Mouse (Mus musculus) common myeloid progenitor, adult 5-6 weeks (primary cell): ENCODE measurements around the gene Fgfr2. TPM values are rescaled to one million over a fixed set of nuclear protein-coding genes. Genes with fewer than 3 reads are reported as not detected.

ENCODE experiments used
- ATAC-seq: replicated peaks from 2 replicates; pipeline ENCODE4 v1.8.0; 2016; ENCODE audit warnings: low read depth, mild to moderate bottlenecking, moderate TSS enrichment, inconsistent platforms; ENCODE audit not compliant: poor library complexity, severe bottlenecking
- total RNA-seq: library from RNA; stranded (forward); fragments of 200-1000, 187-1606 nt; gene quantifications from 2 replicates; pipeline ENCODE4 v1.2.3, GENCODE M21; 2017

Gene Fgfr2
- total RNA-seq, 1 experiment from 2014 or later: not detected

DNA sequence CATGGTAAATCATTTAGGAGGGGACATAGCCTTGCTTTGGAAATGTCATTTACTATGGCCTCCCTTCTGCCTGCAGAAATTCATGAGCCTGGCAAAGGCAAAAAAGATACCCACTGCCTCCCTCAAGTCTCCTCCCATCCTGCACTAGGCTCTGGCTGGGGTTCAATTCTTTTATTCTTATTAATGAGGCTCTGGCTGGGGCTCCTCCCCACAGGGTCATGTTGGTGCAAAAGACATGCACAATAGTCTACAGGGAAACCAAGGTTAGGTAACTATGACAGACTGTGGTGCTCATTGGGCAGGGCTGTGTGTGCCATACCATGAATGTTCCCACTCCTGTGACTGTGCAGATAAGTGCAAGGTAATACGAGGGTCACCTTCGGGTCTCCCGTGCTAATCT is 1337.4 kb downstream of the Fgfr2 start:
- no peak for ATAC-seq

DNA sequence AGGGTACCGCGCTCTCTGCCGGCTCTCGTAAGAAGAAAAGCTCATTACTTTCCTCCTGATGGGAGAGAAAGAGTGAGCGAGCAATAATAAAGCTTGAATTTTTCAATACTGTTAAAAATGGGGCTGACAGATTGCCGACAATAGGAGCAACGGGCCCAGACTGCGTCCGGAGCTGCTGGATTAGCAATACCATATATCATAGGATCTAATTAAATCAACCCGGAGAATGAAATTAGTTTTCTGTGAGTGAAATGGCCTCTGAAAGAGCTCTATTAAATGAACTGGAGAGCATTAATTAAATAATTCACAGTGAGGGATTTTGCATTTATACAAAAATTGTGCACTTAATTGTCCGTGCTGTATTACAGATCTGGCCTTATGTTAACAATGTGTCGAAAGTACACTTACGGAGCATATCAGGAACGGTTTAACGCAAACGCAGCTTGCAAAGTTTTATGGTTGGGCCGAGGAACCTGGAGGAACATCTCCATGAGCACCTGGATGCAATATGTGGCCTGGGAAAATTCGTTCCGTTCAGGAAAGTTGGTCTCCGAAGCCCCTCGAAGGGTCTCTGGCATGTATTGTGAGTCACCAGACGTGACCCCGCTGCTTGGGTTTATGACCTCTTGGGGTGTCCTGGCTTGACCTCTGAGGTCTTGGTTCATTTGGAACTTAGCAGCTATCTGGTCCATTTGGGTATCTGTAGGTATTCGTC is 1344.7 kb downstream of the Fgfr2 start:
- no peak for ATAC-seq

DNA sequence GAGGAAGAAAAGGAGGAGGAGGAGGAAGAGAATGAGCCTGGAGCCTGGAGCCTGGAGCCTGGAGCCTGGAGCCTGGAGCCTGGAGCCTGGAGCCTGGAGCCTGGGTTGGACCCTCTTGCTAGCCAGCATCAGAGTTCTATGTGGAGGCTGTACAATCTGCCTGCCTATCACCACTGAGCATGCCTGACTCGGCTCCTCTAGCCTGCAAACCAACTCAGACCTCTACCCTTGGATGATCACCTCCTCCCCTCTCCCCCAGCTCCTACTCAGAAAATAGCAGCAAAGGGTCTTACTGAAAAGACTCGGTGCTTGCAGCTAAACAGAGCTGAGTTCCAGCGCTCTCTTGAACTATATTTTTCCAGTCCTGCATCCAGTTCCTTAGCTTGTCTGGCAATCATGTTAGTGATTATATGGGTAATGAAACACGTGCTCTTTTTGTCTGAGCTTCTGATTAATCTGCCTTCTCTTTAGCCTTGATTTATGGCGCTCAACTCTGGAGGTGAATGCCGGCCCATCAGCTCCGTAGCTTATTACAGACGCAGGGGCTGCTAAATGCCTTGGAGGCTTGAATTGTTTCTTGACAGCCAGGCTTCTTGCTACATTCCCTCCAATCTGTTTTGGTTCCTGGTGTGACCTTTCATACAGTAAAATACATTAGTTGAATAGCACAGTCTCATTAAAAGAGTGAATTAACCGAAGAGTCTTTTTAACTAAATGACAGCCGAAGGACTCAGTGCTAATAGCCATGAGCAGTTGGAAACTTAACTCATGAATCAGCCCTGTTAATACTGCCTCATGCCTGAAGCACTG is 1345.5 kb downstream of the Fgfr2 start:
- no peak for ATAC-seq

DNA sequence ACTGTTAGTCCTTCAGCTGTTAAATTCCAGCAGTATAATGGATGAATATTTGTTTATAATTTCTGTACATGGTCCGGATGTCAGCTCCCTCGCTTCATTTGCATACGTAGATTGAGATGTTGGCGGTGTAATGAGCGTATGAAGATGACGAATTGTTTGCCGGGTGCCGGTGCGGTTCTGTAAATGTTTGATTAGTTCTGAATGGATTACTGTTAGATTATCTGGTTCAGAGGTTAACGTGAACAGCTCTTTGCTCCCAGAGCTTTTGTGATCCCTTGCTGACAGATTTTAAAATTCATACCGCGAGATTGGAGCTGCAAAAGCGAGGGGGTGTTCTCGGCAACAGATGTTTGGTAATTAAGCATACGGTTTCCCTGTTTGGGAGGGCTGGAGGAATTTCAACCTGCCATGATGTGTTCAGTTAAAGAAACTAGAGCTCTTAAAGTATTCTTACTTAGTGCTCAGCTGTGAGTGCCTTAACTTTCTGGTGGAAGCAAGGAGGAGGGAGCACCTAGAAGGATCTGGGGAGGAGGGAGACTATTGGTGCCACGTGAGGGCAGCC is 1346.9 kb downstream of the Fgfr2 start:
- ATAC-seq: no peak

DNA sequence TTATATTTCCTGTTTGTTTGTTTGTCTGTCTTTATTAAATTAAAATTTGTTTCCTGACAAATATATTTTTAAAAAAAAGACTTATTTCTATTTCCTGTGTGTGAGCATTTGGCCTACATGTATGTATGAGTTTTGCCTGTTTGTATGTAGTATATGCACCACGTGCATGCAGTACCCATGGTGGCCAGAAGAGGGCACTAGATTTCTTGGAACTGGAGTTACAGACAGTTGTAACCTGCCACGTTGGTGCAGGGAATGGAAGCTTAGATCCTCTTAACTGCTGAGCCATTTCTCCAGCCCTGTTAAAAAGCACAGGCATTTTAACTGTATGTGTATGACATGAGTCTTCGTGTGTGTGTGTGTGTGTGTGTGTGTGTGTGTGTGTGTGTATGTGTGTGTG is 1365.2 kb downstream of the Fgfr2 start:
- ATAC-seq: no peak

DNA sequence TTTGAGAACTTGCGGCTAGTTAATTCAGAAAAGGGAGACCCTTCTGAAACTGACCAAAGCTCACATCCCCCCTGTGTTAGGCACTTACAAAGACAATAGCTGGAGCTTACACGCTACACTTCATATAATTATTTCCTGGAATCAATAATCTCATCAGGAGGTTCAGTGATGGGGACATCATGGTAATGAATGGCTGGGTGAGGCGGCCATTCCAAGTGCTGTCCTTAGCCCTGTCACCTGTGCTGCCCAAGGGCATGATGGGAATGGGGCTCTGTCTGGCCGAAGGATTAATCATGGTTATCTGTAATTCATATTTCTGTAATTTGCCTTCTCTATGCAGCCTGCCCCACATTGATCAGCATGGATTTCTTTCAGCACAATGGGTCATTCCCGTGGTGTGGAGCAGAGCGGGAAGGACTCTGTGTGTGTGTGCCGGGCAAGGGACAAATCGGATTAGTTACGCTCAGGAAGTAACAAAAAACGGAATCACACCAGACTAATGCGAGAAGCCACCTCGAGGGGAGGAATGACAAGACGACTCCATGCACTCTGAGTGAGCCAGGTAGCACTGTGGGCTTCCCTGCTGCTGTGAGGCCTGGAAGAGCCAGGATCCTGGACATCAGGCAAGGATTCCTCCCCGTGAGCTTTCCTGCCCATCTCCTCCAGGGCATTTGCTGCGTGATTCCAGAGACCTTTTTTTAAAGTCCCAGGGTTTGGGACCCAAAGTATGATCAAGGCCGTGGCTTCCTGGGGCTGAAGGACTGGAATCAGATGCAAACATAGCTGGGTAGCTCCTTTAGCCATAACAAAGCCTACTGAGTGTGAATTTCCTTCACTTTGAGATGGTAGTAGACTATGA is 1375.8 kb downstream of the Fgfr2 start:
- ATAC-seq: no peak

DNA sequence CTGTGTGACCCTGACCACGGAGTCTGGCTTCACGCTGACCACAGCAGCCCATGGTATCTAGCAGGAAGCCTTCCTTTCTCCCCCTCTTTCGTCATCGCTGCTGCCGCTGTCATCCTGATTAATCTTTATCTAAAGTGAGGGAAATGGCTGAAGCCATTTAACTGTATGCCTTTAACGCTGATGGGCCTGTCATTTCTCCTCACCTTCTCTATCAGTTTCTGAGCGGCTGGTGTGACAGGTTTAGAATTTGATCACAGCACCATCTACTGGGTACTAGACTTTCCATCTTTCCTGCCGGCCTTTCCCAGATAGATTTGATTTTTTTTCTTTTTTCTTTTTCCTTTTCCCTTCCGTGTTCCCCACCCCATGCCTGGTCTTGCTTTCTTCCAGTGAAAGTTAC is 1376.4 kb downstream of the Fgfr2 start:
- ATAC-seq: no peak

DNA sequence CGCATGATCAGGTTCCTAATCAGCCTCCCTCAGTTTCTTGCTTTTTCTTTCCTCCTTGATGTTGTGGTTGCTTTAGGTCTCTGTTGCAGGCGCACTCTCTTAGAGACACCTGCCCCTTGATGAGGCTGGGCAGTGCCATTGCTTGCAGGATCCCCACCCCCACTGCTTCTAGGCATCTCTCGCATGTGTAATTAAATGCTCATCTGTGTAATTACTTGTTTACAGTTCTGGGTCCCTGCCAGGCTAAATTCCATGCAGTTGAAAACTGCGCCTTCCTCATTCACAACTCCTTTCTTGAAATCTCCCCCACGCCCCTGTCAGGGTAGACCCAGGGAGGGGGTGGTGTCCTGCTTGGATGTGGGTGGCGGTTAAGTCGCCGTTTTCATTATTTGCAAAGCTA is 1380.0 kb downstream of the Fgfr2 start:
- no peak for ATAC-seq

DNA sequence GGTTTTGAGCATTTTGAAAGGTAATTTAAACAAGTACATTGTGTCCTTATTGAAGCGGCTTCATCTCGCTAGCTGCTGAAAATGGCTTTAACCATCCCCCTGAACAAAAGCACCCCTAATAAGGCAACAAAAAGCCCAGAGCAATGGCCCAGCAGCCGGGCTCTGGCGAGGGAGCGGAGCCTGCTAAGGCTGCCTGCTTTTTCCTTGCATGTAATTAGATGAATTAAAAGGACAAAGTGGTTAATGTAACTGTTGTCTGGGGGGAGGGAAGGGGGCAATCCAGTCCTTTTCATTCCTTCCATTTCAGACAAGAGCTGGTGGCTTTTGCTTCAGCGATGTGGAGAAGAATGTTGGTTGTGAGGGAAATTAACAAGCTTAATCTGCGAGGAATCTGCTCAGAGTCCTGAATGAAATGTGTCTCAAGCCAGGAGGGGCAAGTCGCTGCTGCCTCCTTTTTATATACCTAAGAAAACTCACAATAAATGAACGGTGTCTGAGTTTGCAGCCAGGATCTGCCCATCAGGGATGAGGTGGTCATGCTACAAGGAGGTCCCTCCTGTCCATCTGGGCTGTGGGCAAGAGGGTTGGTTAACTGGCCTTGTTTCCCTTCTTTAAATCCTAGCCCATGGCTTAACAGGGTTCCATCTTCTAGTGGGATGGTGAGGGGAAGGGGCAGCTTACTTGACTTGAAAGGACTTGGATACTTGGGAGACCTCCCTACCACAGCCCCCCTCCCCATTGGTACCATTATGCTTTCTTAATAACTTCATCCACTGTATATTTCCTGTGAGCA is 1400.2 kb downstream of the Fgfr2 start:
- no peak for ATAC-seq

DNA sequence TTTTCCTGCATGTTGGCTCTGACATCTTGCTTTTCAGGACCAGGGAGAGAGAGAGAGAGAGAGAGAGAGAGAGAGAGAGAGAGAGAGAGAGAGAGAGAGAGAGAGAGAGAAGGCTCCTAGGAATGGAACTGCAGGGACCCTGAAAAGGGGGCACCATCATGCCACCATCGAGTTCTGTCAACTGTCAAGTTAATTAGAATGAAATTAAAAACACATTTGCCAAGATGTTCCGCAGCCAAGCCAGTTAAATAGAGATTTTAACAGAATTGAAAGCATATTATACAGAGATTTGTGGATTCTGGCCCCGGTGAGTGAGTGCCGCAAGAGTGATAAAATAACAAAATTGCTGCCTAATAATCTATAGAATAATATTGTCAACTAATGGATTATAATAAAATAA is 1400.8 kb downstream of the Fgfr2 start:
- no peak for ATAC-seq

DNA sequence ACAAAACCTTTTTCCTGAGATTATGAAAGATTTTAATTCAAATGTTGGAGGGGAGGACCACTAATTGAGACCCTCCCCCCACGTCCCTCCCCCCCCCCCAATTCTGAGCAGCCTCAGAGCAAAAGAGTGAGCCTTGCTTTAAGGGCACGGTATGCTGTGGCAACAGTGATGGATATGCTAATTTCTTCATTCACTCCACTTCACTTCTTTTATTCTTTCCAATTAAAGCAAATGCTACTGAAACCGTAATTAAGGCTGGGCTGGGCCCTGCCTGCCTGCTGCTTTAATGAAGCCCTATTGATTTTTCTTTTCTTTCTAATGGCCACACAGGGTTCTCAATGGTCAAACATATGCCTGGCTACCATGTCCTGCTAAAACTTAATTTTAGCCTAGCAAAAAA is 1404.9 kb downstream of the Fgfr2 start:
- ATAC-seq: no peak

DNA sequence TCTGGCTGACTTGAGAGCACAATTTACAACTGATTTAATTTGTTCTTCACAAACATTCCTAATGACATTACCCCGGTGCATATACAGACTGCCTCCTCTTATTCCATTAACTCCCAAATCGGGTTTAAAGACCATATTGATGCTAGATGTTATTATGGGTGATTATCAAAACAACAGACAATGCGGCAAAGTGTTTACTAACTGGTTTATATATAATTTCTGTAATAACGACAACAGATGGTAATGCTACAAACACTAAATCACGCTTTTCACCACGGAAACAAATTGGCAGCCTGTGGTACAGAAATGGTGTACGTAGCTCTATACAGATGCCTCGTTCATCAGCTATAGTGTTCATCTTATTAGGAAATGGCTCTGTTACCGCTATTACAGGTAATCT is 1410.1 kb downstream of the Fgfr2 start:
- no peak for ATAC-seq

DNA sequence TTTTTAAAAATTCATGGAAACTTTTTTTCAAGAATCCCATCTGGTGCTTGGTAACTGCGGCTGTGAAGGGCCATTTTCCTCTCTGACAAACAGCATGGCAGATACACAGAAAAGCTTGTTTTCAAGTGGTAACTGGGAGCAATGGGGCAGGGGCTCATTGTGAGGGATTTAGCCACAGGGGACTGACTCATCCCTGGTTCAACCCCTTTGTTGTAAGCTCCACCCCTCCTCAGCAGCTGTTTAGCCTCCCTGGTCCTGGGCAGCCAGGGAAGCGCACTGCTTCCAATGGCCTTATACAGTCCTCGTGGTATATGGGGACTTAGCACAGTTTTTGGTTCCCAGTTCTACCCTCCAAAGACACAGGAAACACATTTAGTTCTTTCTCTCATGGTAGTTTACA is 1426.3 kb downstream of the Fgfr2 start:
- no peak for ATAC-seq

DNA sequence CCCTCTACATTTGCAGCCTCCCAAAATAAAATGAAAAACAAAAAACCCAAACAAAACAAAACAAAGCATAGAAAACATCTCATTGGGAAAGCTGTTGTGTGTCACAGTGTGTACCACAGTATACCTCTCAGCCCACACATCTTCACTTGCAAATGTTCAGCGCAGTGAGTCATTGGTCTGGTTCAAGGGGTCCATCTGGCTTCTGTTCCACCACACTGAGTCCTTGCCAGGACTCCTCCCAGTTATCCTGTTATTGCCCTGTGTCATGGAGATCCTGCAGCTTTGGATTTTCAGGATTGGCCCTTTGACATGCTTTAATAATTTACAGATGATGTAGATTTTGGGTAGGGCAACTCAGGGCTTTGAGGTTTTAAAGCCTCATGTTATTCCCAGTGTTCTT is 1435.8 kb downstream of the Fgfr2 start:
- no peak for ATAC-seq

DNA sequence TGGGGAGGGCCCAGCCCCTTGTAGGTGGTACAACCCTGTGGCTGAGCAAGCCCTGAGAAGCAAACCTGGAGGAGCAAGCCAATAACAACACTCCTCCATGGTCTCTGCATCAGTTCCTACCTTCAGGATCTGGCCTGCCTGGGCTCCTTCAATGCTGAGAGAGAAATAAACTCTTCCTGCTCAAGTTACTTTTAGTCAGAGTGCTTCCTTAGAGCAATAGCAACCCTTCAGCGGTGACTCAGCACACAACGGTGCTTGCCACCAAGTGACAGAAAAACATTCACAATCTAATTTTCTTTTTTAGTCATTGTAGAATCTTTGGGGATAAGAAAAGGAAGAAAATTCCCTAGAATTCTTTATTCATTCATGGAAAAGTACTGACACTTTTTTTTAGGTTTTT is 1446.0 kb downstream of the Fgfr2 start:
- ATAC-seq: no peak

DNA sequence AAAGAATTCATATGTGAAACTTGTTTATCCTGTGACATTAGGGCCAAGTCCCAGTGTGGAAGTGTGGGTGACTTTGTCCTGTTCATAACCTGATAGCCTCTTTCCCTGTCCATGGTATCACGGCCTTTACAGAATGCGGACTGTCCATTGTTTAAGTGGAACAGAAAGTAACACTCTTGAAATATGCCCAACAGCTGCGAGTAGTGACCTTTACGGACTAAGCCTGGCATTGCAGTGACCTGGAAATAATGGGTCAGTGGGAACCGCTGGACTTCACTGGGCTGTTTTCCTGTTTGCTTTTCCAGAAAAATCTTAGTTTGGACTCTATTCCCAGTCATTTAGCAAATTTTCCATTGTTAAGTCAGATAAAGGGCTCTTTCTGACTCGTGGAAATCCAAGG is 1452.6 kb downstream of the Fgfr2 start:
- ATAC-seq: no peak

DNA sequence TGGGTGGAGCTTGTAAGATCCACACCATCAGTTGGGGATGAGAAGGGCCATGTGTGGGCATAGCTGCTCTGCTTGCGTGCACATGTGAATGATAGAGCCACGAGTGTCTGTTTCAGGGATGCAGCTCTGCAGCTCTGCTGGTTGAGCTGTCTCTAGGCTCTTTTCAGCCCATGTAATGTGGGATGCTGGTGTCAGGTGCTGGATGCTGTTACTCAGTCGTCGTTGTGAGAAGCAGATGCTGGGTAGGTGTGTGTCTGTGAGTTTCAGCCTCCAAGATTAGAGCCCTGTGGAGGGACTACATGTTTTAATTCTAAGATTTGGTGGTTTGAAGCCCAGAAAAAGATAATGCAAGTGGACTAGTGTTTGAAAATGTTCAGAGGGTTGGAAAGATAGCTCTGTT is 1453.8 kb downstream of the Fgfr2 start:
- ATAC-seq: no peak

DNA sequence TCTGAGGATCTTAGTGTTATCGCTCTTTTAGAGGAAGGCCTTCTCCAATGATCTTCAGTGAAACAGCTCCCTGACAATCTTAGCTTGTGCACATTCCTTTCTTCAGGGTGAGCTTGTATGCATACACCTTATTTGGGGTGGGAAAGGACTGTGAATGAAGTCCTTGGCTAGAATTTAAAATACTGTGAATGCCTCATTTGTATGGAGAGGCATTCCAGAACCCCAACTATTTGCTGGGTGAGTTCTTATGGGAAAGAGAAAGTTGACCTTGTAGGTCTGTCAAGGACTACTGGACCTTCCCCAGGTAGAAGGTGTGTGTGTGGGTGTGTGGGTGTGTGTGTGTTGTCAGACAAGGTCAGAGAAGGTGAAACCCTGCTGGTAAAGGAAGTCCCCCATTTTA is 1462.4 kb downstream of the Fgfr2 start:
- ATAC-seq: no peak

DNA sequence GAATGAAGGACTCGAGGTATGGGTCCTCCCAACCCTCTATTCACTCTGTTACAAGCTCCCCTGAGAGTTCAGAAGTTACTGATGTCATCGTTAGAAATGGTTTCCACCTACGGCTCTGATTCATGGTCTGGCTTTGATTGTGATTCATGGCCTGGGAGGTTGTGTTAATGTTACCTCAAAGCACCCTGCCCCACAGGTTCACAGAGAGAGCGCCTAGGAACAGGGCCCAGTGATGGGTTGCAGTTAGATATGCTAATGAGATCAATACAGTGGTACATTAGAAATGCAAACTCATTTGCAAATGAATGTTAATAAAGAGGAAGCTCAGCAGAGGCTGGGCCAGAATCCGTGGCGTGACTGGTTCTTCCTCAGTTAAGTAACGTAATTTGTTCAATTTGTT is 1467.1 kb downstream of the Fgfr2 start:
- no peak for ATAC-seq

DNA sequence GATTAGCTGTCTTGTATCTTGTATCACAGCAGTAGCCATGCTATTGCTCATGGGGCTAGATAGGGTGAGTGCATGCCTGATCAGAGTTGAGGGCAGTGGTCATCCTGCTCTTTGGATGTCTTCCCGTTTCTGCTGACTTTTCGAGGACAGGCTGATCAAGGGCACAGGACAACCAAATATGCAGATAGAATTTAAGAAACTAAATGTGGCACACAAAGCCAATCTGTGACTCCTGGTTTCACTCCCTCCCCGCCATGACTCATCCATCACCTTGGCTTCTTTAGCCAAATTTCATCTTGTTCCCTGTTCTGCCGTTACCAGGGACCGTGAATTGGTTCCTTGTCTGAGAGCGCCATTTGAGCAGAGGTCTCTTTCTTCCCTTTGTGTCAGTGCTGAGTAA is 1469.7 kb downstream of the Fgfr2 start:
- no peak for ATAC-seq
